Mouse (Mus musculus): ENCODE measurements around the gene Ncoa5. TPM values are rescaled to one million over a fixed set of nuclear protein-coding genes. Genes with fewer than 3 reads are reported as not detected.

Gene Ncoa5
- total and polyA plus RNA-seq, 3 experiments: 41.8 to 50.0 (median 45.7) TPM

DNA sequence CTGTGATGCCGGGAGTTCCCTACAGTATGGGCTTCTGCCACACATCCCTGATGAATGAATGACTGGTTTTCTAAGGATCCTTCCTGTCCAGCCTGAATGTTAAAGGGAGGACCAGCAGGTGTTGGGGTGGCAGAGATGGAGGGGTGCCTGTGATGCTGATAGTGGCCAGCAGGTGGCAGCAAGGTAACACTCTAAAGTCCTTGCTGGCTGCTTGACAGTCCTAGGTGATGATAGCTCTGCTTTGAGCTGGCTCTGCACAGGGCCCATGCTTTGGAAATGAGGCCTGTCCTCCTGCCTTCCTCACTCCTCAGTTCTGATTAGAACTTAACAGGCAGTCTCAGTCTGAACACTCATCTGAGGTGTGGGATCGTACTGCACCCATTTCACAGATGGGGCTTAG is 40.3 kb upstream of the Ncoa5 start:
- H3K4me1 ChIP-seq (ENCODE audit: insufficient read depth, low read depth, low read length): no peaks in the 10 kb centered on the region
- ATAC-seq (ENCODE audit: extremely low read depth, insufficient number of reproducible peaks, low FRiP score, poor library complexity, severe bottlenecking): peak; percentile 65
- DNase-seq (ENCODE audit: low spot score): peak; percentile 73
- no peaks in the 10 kb centered on the region for H3K9me3 ChIP-seq (replicated peaks)
- no peak overlapping the region for H3K4me3 ChIP-seq (ENCODE audit: low read depth, low read length)
- TF ChIP-seq POLR2AphosphoS5 (IDR thresholded peaks at IDR 0.05; ENCODE audit: insufficient replicate concordance, low read depth, low read length) (no peak), CTCF (IDR thresholded peaks at IDR 0.05; ENCODE audit: low read depth, low read length) (peak; percentile 88)
- peaks cover 6% of the 10 kb centered on the region; the same call in 1 of the 2 replicates for H3K27me3 ChIP-seq (ENCODE audit: insufficient read depth, low read length)
- H3K36me3 ChIP-seq (replicated peaks): no peaks in the 10 kb centered on the region

DNA sequence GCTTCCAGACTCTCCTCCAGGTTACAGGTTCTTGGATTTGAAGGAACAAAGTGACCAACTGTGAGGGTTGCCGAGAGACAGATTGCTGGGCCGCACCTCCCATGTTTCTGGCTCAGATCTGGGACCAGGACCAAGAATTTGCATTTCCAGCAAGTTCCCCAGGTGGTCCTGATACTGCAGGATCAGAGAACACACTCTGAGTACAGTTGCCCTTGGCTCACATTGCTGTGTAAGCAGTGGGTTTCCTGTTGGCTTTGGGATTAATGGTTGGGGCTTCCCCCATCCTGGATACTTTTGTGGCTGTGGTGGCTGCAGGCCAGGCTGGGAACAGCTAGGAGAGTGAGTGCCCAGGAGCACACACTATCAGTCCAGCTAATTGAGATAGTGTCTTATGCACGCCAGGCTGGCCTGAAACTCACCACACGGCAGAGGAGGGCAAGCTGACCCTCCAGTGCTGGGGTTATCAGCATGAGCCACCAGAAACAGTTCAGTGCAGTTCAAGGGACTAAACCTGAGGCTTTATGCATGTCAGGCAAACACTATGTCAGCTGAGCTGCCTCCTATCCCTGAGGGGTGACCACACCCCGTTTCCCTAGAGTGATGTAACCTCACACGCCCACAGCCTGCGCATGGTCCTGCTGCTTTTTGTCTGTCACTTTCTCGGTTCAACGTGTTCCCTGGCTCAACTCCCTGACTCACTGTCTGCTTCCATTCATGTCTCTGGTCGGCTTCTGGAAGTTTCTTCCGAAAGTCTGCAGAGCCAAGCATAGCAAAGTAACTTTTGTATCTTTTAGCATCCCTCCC is 39.6 kb upstream of the Ncoa5 start:
- TF ChIP-seq POLR2AphosphoS5 (IDR thresholded peaks at IDR 0.05; ENCODE audit: insufficient replicate concordance, low read depth, low read length) (no peak), CTCF (IDR thresholded peaks at IDR 0.05; ENCODE audit: low read depth, low read length) (no peak), TAL1 (conservative IDR thresholded peaks at IDR 0.05; ENCODE audit: low read depth, low read length) (no peak), GATA2 (IDR thresholded peaks at IDR 0.05; ENCODE audit: borderline replicate concordance, low read depth, low read length) (no peak), GATA1 (IDR thresholded peaks at IDR 0.05; ENCODE audit: borderline replicate concordance, low read length) (no peak)
- DNase-seq (ENCODE audit: low spot score): no peak
- Histone ChIP-seq H3K4me3 (ENCODE audit: low read depth, low read length) (no peak overlapping the region), H3K27me3 (ENCODE audit: insufficient read depth, low read length) (peaks cover 6% of the 10 kb centered on the region; the same call in 1 of the 2 replicates), H3K36me3 (replicated peaks) (no peaks in the 10 kb centered on the region), H3K4me1 (ENCODE audit: insufficient read depth, low read depth, low read length) (no peaks in the 10 kb centered on the region), H3K9me3 (replicated peaks) (no peaks in the 10 kb centered on the region)
- no peak for ATAC-seq (ENCODE audit: extremely low read depth, insufficient number of reproducible peaks, low FRiP score, poor library complexity, severe bottlenecking)

GRCm38 (mm10) chr2:165073381-165073781 is 38.7 kb upstream of the Ncoa5 start:
- Histone ChIP-seq H3K4me1 (ENCODE audit: insufficient read depth, low read depth, low read length) (no peaks in the 10 kb centered on the region), H3K4me3 (ENCODE audit: low read depth, low read length) (no peak overlapping the region), H3K36me3 (replicated peaks) (no peaks in the 10 kb centered on the region), H3K9me3 (replicated peaks) (no peaks in the 10 kb centered on the region), H3K27me3 (ENCODE audit: insufficient read depth, low read length) (peaks cover 6% of the 10 kb centered on the region; the same call in 1 of the 2 replicates)
- ATAC-seq (ENCODE audit: extremely low read depth, insufficient number of reproducible peaks, low FRiP score, poor library complexity, severe bottlenecking) (no peak), DNase-seq (ENCODE audit: low spot score) (no peak)
- no peak for TF ChIP-seq TAL1 (conservative IDR thresholded peaks at IDR 0.05; ENCODE audit: low read depth, low read length)
- no peak for TF ChIP-seq CTCF (IDR thresholded peaks at IDR 0.05; ENCODE audit: low read depth, low read length)
- no peak for TF ChIP-seq GATA2 (IDR thresholded peaks at IDR 0.05; ENCODE audit: borderline replicate concordance, low read depth, low read length)
- no peak for TF ChIP-seq POLR2AphosphoS5 (IDR thresholded peaks at IDR 0.05; ENCODE audit: insufficient replicate concordance, low read depth, low read length)
- TF ChIP-seq GATA1 (IDR thresholded peaks at IDR 0.05; ENCODE audit: borderline replicate concordance, low read length): no peak

GRCm38 (mm10) chr2:165070096-165070816 is 35.6 kb upstream of the Ncoa5 start:
- DNase-seq (ENCODE audit: low spot score) (no peak), ATAC-seq (ENCODE audit: extremely low read depth, insufficient number of reproducible peaks, low FRiP score, poor library complexity, severe bottlenecking) (no peak)
- TF ChIP-seq POLR2AphosphoS5 (IDR thresholded peaks at IDR 0.05; ENCODE audit: insufficient replicate concordance, low read depth, low read length) (no peak), CTCF (IDR thresholded peaks at IDR 0.05; ENCODE audit: low read depth, low read length) (0 out of 2 replicates have a peak, but pooled peaks have one; percentile 21), TAL1 (conservative IDR thresholded peaks at IDR 0.05; ENCODE audit: low read depth, low read length) (no peak), GATA1 (IDR thresholded peaks at IDR 0.05; ENCODE audit: borderline replicate concordance, low read length) (no peak)
- Histone ChIP-seq H3K4me3 (ENCODE audit: low read depth, low read length) (no peak overlapping the region), H3K4me1 (ENCODE audit: insufficient read depth, low read depth, low read length) (no peaks in the 10 kb centered on the region), H3K27me3 (ENCODE audit: insufficient read depth, low read length) (peaks cover 6% of the 10 kb centered on the region; the same call in 1 of the 2 replicates), H3K9me3 (replicated peaks) (no peaks in the 10 kb centered on the region), H3K36me3 (replicated peaks) (no peaks in the 10 kb centered on the region)

DNA sequence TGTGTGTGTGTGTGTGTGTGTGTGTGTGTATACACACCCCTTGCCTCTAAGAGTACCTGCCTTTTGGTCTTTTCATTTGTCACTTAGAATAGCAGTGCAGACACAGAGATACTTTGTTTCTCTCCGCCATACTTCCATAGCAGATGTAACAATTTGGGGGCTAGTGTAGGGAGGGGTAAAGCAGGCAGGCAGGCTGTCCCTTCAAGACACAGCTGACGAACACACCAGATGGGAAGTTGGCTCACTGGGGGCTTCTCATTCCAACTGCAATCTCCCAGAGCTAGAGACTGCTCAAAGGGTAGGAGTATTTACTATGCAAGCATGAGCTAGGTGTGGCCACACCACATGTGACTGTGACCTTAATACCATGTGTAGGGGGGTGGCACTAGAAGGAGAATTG is 34.1 kb upstream of the Ncoa5 start:
- DNase-seq (ENCODE audit: low spot score) (no peak), ATAC-seq (ENCODE audit: extremely low read depth, insufficient number of reproducible peaks, low FRiP score, poor library complexity, severe bottlenecking) (no peak)
- Histone ChIP-seq H3K27me3 (ENCODE audit: insufficient read depth, low read length) (peaks cover 6% of the 10 kb centered on the region; the same call in 1 of the 2 replicates), H3K36me3 (replicated peaks) (no peaks in the 10 kb centered on the region), H3K4me1 (ENCODE audit: insufficient read depth, low read depth, low read length) (no peaks in the 10 kb centered on the region), H3K9me3 (replicated peaks) (no peaks in the 10 kb centered on the region), H3K4me3 (ENCODE audit: low read depth, low read length) (no peak overlapping the region)
- TF ChIP-seq GATA2 (IDR thresholded peaks at IDR 0.05; ENCODE audit: borderline replicate concordance, low read depth, low read length) (no peak), CTCF (IDR thresholded peaks at IDR 0.05; ENCODE audit: low read depth, low read length) (no peak), POLR2AphosphoS5 (IDR thresholded peaks at IDR 0.05; ENCODE audit: insufficient replicate concordance, low read depth, low read length) (no peak), GATA1 (IDR thresholded peaks at IDR 0.05; ENCODE audit: borderline replicate concordance, low read length) (no peak), TAL1 (conservative IDR thresholded peaks at IDR 0.05; ENCODE audit: low read depth, low read length) (no peak)

- no peaks in the 10 kb centered on the region for H3K36me3 ChIP-seq (replicated peaks)
- H3K27me3 ChIP-seq (ENCODE audit: insufficient read depth, low read length): no peaks in the 10 kb centered on the region
- ATAC-seq (ENCODE audit: extremely low read depth, insufficient number of reproducible peaks, low FRiP score, poor library complexity, severe bottlenecking): no peak
Observed at GRCm38 (mm10) chr2:165064489-165064888, 29.8 kb upstream of the Ncoa5 start.

More at GRCm38 (mm10) chr2:165064489-165064888, 29.8 kb upstream of the Ncoa5 start:
- no peak overlapping the region for H3K4me3 ChIP-seq (ENCODE audit: low read depth, low read length)
- no peaks in the 10 kb centered on the region for H3K4me1 ChIP-seq (ENCODE audit: insufficient read depth, low read depth, low read length)
- no peak for DNase-seq (ENCODE audit: low spot score)
- TF ChIP-seq CTCF (IDR thresholded peaks at IDR 0.05; ENCODE audit: low read depth, low read length) (no peak), GATA2 (IDR thresholded peaks at IDR 0.05; ENCODE audit: borderline replicate concordance, low read depth, low read length) (no peak), GATA1 (IDR thresholded peaks at IDR 0.05; ENCODE audit: borderline replicate concordance, low read length) (no peak), TAL1 (conservative IDR thresholded peaks at IDR 0.05; ENCODE audit: low read depth, low read length) (no peak), POLR2AphosphoS5 (IDR thresholded peaks at IDR 0.05; ENCODE audit: insufficient replicate concordance, low read depth, low read length) (no peak)
- H3K9me3 ChIP-seq (replicated peaks): no peaks in the 10 kb centered on the region

All from G1E (cell line).